Mouse (Mus musculus): ENCODE data around the gene Olfr1413. TPM values are rescaled to one million over a fixed set of nuclear protein-coding genes. Genes with fewer than 3 reads are reported as not detected.

The Olfr1413 gene
- not detected in 3 replicates for total RNA-seq (2017)

- ATAC-seq (replicated peaks; ENCODE audit: insufficient number of reproducible peaks, low FRiP score, low TSS enrichment, poor library complexity, severe bottlenecking), result no peak
These were observed at the start of gene Olfr1413 for GRCm38 (mm10) chr1:92571022-92571421. Gene Olfr1413 (plus strand): TSS chr1:92571322.

GRCm38 (mm10) chr1:92521376-92521775 lies 49.7 kb upstream of the Olfr1413 start:
- no peak for ATAC-seq (replicated peaks; ENCODE audit: insufficient number of reproducible peaks, low FRiP score, low TSS enrichment, poor library complexity, severe bottlenecking)

- ATAC-seq (replicated peaks; ENCODE audit: insufficient number of reproducible peaks, low FRiP score, low TSS enrichment, poor library complexity, severe bottlenecking), result no peak
These were observed 47.4 kb upstream of the Olfr1413 start for GRCm38 (mm10) chr1:92523764-92524163.

GRCm38 (mm10) chr1:92536972-92537371 lies 34.1 kb upstream of the Olfr1413 start:
- ATAC-seq (replicated peaks; ENCODE audit: insufficient number of reproducible peaks, low FRiP score, low TSS enrichment, poor library complexity, severe bottlenecking), result no peak

GRCm38 (mm10) chr1:92539071-92539470 lies 32.1 kb upstream of the Olfr1413 start:
- ATAC-seq (replicated peaks; ENCODE audit: insufficient number of reproducible peaks, low FRiP score, low TSS enrichment, poor library complexity, severe bottlenecking), result no peak

- ATAC-seq (replicated peaks; ENCODE audit: insufficient number of reproducible peaks, low FRiP score, low TSS enrichment, poor library complexity, severe bottlenecking), result no peak
These were observed 25.2 kb upstream of the Olfr1413 start for GRCm38 (mm10) chr1:92545929-92546328.

GRCm38 (mm10) chr1:92585479-92585878 lies 14.4 kb downstream of the Olfr1413 start, which contains the start of gene Olfr1412:
Gene Olfr1412 (plus strand): TSS chr1:92585779.
- ATAC-seq (replicated peaks; ENCODE audit: insufficient number of reproducible peaks, low FRiP score, low TSS enrichment, poor library complexity, severe bottlenecking), result no peak

GRCm38 (mm10) chr1:92594111-92594510 lies 23.0 kb downstream of the Olfr1413 start, which contains the start of gene Olfr1411:
Gene Olfr1411 (plus strand): TSS chr1:92594411.
- no peak for ATAC-seq (replicated peaks; ENCODE audit: insufficient number of reproducible peaks, low FRiP score, low TSS enrichment, poor library complexity, severe bottlenecking)

GRCm38 (mm10) chr1:92596019-92596418 lies 24.9 kb downstream of the Olfr1413 start:
- no peak for ATAC-seq (replicated peaks; ENCODE audit: insufficient number of reproducible peaks, low FRiP score, low TSS enrichment, poor library complexity, severe bottlenecking)

GRCm38 (mm10) chr1:92605482-92605881 lies 34.4 kb downstream of the Olfr1413 start, which contains the start of gene Olfr1410:
Gene Olfr1410 (plus strand): TSS chr1:92605782.
- no peak for ATAC-seq (replicated peaks; ENCODE audit: insufficient number of reproducible peaks, low FRiP score, low TSS enrichment, poor library complexity, severe bottlenecking)

- ATAC-seq (replicated peaks; ENCODE audit: insufficient number of reproducible peaks, low FRiP score, low TSS enrichment, poor library complexity, severe bottlenecking), result no peak
These were observed 36.6 kb downstream of the Olfr1413 start for GRCm38 (mm10) chr1:92607711-92608110.

GRCm38 (mm10) chr1:92611008-92611407 lies 39.9 kb downstream of the Olfr1413 start:
- ATAC-seq (replicated peaks; ENCODE audit: insufficient number of reproducible peaks, low FRiP score, low TSS enrichment, poor library complexity, severe bottlenecking), result no peak

GRCm38 (mm10) chr1:92613175-92613574 lies 42.1 kb downstream of the Olfr1413 start:
- no peak for ATAC-seq (replicated peaks; ENCODE audit: insufficient number of reproducible peaks, low FRiP score, low TSS enrichment, poor library complexity, severe bottlenecking)

- no peak for ATAC-seq (replicated peaks; ENCODE audit: insufficient number of reproducible peaks, low FRiP score, low TSS enrichment, poor library complexity, severe bottlenecking)
These were observed 43.4 kb downstream of the Olfr1413 start for GRCm38 (mm10) chr1:92614516-92614915.

- ATAC-seq (replicated peaks; ENCODE audit: insufficient number of reproducible peaks, low FRiP score, low TSS enrichment, poor library complexity, severe bottlenecking), result no peak
These were observed 44.9 kb downstream of the Olfr1413 start for GRCm38 (mm10) chr1:92616046-92616445.

- no peak for ATAC-seq (replicated peaks; ENCODE audit: insufficient number of reproducible peaks, low FRiP score, low TSS enrichment, poor library complexity, severe bottlenecking)
These were observed 46.4 kb downstream of the Olfr1413 start, which contains the start of gene Olfr12 for GRCm38 (mm10) chr1:92617488-92617887. Gene Olfr12 (plus strand): TSS chr1:92617788.

- ATAC-seq (replicated peaks; ENCODE audit: insufficient number of reproducible peaks, low FRiP score, low TSS enrichment, poor library complexity, severe bottlenecking), result no peak
These were observed 47.2 kb downstream of the Olfr1413 start for GRCm38 (mm10) chr1:92618360-92618759.
